Mouse (Mus musculus): Measurements from ENCODE around the gene Fsd2.

Gene Fsd2

DNA sequence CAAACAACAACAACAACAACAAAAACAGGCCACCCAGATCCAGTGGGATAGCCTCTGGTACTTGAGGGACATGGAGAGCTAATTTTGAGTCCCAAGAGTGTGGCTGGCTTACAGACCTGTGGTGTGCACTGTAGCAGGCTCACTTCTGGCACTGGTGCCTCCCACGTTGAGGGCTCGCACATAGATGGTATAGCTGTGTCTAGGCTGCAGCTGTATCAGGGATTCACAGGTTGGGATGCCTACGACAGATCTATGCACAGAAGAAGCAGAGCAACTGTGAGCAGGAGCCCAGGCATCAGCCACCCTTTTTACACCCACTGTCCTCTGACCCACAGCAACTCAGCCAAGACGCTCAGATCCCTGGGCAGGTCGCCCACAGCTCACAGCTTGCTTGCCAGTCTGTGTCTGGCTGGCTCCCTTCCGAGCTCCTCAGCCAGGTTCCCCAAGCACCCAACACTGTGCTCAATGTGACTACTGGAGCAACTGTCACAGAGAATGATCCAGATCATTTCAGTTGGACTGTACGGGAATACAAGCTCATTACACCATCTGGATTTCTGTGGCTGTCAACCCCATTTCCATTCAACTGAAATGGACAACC is 24.7 kb downstream of the Fsd2 start:
- no peak for DNase-seq (ENCODE audit: low read depth, low spot score)

GRCm38 (mm10) chr7:81540999-81541398 is 25.7 kb downstream of the Fsd2 start:
- DNase-seq (ENCODE audit: low read depth, low spot score) = no peak

- DNase-seq (ENCODE audit: low read depth, low spot score) = no peak
Observed at GRCm38 (mm10) chr7:81539565-81539964, 27.2 kb downstream of the Fsd2 start.

GRCm38 (mm10) chr7:81538070-81538675 is 28.6 kb downstream of the Fsd2 start:
- peak; percentile 27 for DNase-seq (ENCODE audit: low read depth, low spot score)

GRCm38 (mm10) chr7:81536478-81536877 is 30.3 kb downstream of the Fsd2 start:
- no peak for DNase-seq (ENCODE audit: low read depth, low spot score)

GRCm38 (mm10) chr7:81531462-81531861 is 35.3 kb downstream of the Fsd2 start:
- no peak for DNase-seq (ENCODE audit: low read depth, low spot score)

DNA sequence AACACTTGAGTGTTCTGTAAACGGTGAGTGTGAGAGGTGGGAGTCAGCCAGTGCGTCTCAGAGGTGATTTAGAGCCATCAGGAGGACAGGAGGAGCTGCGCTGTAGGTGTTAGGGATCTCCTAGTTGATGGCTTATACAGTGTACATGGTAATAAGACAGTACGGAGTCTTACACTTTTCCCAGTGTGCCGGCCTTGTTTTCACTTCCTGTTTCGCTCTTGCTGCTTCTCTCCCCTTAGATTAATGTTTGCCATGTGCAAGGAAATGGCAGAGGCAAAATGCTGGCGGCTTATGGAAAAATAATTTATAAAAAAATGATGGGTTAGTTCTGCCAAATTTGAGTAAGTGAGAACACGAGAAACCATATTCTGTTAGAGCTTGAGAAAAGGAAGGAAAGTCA is 37.8 kb downstream of the Fsd2 start:
- no peak for DNase-seq (ENCODE audit: low read depth, low spot score)

DNA sequence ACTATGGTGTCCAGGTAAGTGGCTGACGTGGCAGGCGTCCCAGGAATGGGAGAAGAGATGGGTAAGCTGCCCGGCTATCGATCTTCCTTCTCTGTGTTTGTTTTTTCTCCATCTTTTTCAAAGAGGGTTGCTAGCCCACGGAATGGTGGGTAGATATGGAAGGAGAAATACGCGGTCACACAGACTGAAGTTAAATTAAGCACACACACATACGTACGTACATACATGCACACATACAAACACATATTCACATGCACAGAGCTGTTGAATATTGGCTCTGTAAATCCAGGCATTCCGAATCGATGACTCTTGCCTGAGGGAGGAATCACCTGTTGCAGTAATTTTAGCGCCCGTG is 43.1 kb downstream of the Fsd2 start:
- DNase-seq (ENCODE audit: low read depth, low spot score) = no peak

GRCm38 (mm10) chr7:81523008-81523662 is 43.6 kb downstream of the Fsd2 start:
- DNase-seq (ENCODE audit: low read depth, low spot score) = peak; percentile 97

DNA sequence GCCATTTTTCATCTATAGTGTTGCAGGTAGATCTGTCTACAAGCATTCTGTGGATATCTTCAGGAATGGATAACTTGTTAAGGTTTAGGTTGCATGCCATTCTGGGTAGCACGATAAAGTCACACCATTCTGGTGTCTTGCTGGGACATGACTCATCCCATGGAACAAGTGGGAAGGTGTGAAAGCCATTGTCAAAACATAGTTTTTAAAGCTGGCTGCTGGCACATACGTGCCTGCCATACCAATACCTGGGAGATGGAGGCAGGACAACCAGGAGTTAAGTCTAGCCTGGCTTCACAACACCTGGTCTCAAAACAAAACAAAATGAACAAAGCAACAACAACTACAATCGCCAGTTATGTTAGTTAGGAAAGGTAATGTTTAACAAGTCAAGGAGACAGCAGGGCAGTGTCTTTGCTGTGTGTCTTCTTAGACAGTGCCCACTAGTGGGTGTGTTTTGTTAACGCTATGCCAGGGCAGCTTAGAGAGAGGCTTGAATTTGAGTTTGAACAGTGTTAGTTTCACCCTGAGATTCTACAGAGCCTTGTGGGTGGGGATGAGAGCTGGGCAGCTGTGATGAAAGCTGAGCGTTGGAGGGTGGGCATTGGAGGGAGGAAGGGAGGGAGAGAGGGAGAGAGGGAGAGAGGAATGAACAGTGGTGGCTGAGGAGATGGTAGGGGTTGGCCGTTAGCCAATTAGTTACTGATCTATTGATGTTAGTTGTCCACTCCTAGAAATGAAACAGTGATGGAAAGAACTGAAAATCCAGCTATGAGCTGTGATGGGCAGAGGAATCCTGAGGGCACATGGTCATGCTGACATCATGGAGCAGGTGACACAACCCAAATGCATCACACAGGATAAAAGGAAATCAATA is 50.4 kb downstream of the Fsd2 start:
- no peak for DNase-seq (ENCODE audit: low read depth, low spot score)

GRCm38 (mm10) chr7:81514906-81515590 is 51.7 kb downstream of the Fsd2 start:
- peak; percentile 73 for DNase-seq (ENCODE audit: low read depth, low spot score)

DNA sequence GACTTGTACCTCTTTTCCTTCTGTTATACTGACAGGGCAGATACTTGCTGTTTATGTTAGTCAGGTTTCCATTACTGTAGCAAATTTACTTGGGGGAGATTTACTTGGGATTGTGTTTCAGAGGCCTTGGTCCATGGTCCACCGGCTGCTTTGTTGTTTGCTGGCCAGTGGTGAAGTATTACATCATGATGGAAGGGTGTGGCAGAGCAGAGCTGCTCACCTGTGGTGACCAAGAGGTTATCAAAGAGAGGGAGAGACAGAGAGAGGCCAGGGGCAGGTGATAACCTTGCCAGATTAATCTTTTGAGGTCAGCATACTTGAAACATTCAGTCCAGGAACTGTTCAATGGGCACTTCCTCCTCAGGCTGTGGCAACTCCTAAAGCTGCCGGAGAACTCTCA is 65.7 kb downstream of the Fsd2 start:
- no peak for DNase-seq (ENCODE audit: low read depth, low spot score)

DNA sequence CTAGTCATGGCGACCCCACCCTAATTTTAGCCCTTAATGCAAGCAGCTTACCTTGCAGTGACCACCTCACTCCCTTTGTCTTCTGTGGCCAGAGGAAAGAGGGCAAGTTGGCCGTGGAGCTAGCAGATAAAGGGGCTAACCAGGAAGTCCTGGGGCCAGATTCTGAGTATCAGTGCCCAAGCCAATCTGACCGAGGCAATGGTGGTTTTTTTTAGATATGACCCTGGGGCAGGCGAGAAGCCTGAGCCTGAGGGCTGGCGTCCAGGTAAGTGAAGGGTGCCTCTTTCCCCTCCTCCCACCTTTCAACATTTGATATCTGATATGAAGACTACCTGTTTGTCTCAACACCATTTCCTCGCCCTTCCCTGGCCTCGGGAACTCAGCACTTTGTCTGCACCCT is 68.6 kb downstream of the Fsd2 start, which contains the start of gene BC048679:
Gene BC048679, minus strand, starts transcription at position 101 of the 400 bp plus-strand sequence.
- DNase-seq (ENCODE audit: low read depth, low spot score) = no peak

GRCm38 (mm10) chr7:81497171-81497570 is 69.6 kb downstream of the Fsd2 start:
- DNase-seq (ENCODE audit: low read depth, low spot score) = no peak

DNA sequence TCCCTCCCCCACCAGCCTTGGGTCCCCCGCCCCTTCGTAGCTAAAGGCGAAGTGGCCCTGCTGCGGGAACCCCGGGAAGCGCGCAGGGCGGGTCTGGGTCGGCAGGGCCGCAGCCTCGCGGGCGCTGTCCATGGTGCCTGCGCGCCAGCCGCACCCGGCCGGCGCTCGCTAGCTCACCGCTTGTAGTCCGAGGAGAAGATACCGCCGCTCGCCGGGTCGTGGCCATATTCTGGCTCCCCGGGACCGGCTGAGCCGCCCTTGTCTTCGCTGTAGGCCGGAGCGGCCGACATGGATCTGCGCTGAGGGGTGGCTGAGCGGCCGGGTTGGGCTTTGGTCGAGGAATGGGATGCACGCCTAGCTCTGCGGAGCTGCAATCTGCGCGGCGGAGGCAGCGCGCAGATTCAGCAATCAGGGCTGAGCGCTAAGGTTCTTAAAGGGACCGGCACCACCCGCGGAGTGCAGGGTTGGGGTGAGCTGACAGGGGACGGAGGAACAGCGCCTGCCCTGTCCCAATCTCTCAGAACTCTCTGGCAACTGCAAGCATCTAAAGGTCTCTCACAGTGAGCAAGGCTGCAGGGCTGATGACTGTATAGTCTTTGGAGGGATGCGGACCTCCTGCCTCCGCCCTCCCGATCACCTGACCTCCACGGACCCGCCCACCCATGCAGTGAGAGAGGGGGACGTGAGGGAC is 73.3 kb downstream of the Fsd2 start, which contains the start of gene Ap3b2:
Gene Ap3b2, minus strand, starts transcription at position 595 of the 691 bp plus-strand sequence.
- peak; percentile 78 for DNase-seq (ENCODE audit: low read depth, low spot score)

DNA sequence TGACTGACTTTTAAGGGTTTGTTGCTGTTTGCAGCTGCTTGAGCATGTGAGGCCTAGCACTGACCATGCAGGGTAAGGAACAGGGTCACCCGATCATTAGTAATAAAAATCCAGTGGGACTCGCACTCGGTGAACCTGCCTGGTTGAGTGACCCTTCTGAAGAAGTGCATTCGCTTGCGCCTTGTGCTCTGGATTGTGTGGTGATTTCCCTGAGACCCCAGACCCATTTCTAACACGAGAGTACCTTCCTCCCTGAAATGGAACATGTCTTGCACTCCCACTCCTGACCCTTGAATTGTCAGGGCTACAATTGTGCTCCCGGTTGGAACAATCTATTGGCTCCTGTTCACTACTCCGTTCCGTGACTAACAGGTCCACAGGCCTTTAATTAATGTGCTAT is 74.1 kb downstream of the Fsd2 start:
- no peak for DNase-seq (ENCODE audit: low read depth, low spot score)

DNA sequence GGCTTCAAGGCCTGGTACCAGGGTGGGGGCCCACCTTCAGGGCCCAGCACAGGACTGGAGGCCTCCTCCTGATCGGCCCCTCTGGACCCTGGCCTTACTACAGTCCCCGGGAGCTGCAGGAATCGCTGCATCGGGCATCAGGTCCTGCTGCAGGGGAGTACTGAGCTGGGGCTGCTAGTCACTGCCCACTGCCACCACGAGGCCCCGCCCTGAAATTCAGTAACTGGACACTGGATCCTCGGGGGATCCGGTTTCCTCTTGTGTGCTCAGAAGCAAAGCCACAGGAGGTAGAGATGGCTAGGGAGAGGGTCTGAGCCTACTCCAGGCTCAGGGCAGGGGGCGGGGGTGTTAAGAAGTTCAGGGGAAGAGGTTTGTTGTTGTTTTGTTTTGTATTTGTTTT is 77.1 kb downstream of the Fsd2 start:
- DNase-seq (ENCODE audit: low read depth, low spot score) = no peak

Data from R1 (cell line).